Mouse (Mus musculus) heart, embryonic 10.5 days (tissue): Measurements from ENCODE around the gene Klre1. TPM values are rescaled to one million over a fixed set of nuclear protein-coding genes. Genes with fewer than 3 reads are reported as not detected.

ENCODE experiments used
- DNase-seq: peaks from one replicate; pipeline ENCODE4 v3.0.0-alpha.2; 2017; ENCODE audit warnings: low spot score
- H3K27ac ChIP-seq: fragments of 300-500 bp; sonication (generic); 2 replicates; pipeline ENCODE4 v1.5.1; 2016; ENCODE audit warnings: mild to moderate bottlenecking
- H3K27me3 ChIP-seq: fragments of 300-500 bp; sonication (generic); 2 replicates; pipeline ENCODE4 v1.6.1; 2016; ENCODE audit warnings: mild to moderate bottlenecking; ENCODE audit not compliant: poor library complexity, insufficient read depth, severe bottlenecking
- H3K36me3 ChIP-seq: fragments of 300-500 bp; sonication (generic); 2 replicates; pipeline ENCODE4 v1.6.1; 2016; ENCODE audit warnings: mild to moderate bottlenecking, moderate library complexity
- H3K4me1 ChIP-seq: fragments of 300-500 bp; sonication (generic); 2 replicates; pipeline ENCODE4 v1.6.1; 2016; ENCODE audit warnings: mild to moderate bottlenecking
- H3K4me3 ChIP-seq: fragments of 300-500 bp; sonication (generic); 2 replicates; pipeline ENCODE4 v1.5.1; 2016; ENCODE audit warnings: mild to moderate bottlenecking, moderate library complexity
- H3K9me3 ChIP-seq: fragments of 300-500 bp; sonication (generic); 2 replicates; pipeline ENCODE4 v1.6.1; 2016; ENCODE audit warnings: mild to moderate bottlenecking, moderate library complexity
- WGBS: fragments of 180-500 bp; shearing (Covaris S2); methylation state at CpG from one replicate; pipeline ENCODE4 v1.1.7; 2016; 5-methylcytosine and 5-hydroxymethylcytosine counted together
- polyA plus RNA-seq: library from polyadenylated mRNA; unstranded; fragments of >200 nt; fragmentation: Nextera tagmentation; extraction: Ambion mirVana; gene quantifications from 2 replicates; pipeline ENCODE4 v1.2.1, GENCODE M21; 2016

The Klre1 gene
- not detected in 2 replicates for polyA plus RNA-seq

GRCm38 (mm10) chr6:129577605-129578004, at the start of gene Klre1:
Klre1 (plus strand) TSS chr6:129577905.
- Histone ChIP-seq H3K9me3 (no peaks in the 10 kb centered on the region), H3K36me3 (no peaks in the 10 kb centered on the region), H3K4me1 (no peaks in the 10 kb centered on the region), H3K4me3 (no peak within 1 kb of the TSS), H3K27me3 (no peaks in the 10 kb centered on the region), H3K27ac (no peak within 1 kb of the TSS)
- 91% methylated on average over 8 of the region's 8 CpGs for WGBS
- no peak for DNase-seq

- H3K36me3 ChIP-seq: no peaks in the 10 kb centered on the region
- 65% methylated on average over 1 of the region's 1 CpGs for WGBS
- no peaks in the 10 kb centered on the region for H3K27me3 ChIP-seq
- H3K27ac ChIP-seq: no peak overlapping the region
- H3K9me3 ChIP-seq: no peaks in the 10 kb centered on the region
- peaks cover 4% of the 10 kb centered on the region; the same call in 1 of the 2 replicates for H3K4me1 ChIP-seq
- DNase-seq: no peak
- H3K4me3 ChIP-seq: no peak overlapping the region
Observed at GRCm38 (mm10) chr6:129529605-129530004, 48.1 kb upstream of the Klre1 start.

GRCm38 (mm10) chr6:129530261-129530660, 47.4 kb upstream of the Klre1 start:
- no peaks in the 10 kb centered on the region for H3K9me3 ChIP-seq
- no peaks in the 10 kb centered on the region for H3K36me3 ChIP-seq
- DNase-seq: no peak
- H3K4me1 ChIP-seq: peaks cover 11% of the 10 kb centered on the region; the same call in 1 of the 2 replicates
- H3K27ac ChIP-seq: no peak overlapping the region
- no peaks in the 10 kb centered on the region for H3K27me3 ChIP-seq
- H3K4me3 ChIP-seq: no peak overlapping the region

GRCm38 (mm10) chr6:129532556-129532941, 45.2 kb upstream of the Klre1 start:
- Histone ChIP-seq H3K4me1 (peaks cover 16% of the 10 kb centered on the region), H3K36me3 (no peaks in the 10 kb centered on the region; the same call in 1 of the 2 replicates), H3K27me3 (no peaks in the 10 kb centered on the region), H3K27ac (peak overlapping the region; percentile 93), H3K4me3 (peak overlapping the region; percentile 88), H3K9me3 (no peaks in the 10 kb centered on the region)
- WGBS: 33% methylated on average over 7 of the region's 7 CpGs
- peak; percentile 76 for DNase-seq

GRCm38 (mm10) chr6:129532942-129533860, 44.5 kb upstream of the Klre1 start, which contains the start of gene Gabarapl1:
Gabarapl1 (plus strand) TSS chr6:129533160.
- H3K9me3 ChIP-seq: no peaks in the 10 kb centered on the region
- WGBS: under 1% methylated on average over 55 of the region's 55 CpGs
- peak; percentile 90 for DNase-seq
- no peaks in the 10 kb centered on the region for H3K27me3 ChIP-seq
- peak within 1 kb of the TSS; percentile 93 for H3K27ac ChIP-seq
- H3K4me3 ChIP-seq: peak within 1 kb of the TSS; percentile 88
- H3K4me1 ChIP-seq: peaks cover 16% of the 10 kb centered on the region
- H3K36me3 ChIP-seq: peaks cover 5% of the 10 kb centered on the region; the same call in 1 of the 2 replicates

GRCm38 (mm10) chr6:129534057-129534456, 43.6 kb upstream of the Klre1 start:
- Histone ChIP-seq H3K36me3 (peaks cover 12% of the 10 kb centered on the region; the same call in 1 of the 2 replicates), H3K27ac (peak overlapping the region; percentile 93), H3K4me1 (peaks cover 16% of the 10 kb centered on the region), H3K4me3 (peak overlapping the region; percentile 88), H3K27me3 (no peaks in the 10 kb centered on the region), H3K9me3 (no peaks in the 10 kb centered on the region)
- 20% methylated on average over 9 of the region's 9 CpGs for WGBS
- no peak for DNase-seq

GRCm38 (mm10) chr6:129534627-129535190, 43.0 kb upstream of the Klre1 start:
- DNase-seq: no peak
- Histone ChIP-seq H3K4me1 (peaks cover 16% of the 10 kb centered on the region), H3K9me3 (no peaks in the 10 kb centered on the region), H3K4me3 (peak overlapping the region; percentile 88), H3K27ac (no peak overlapping the region), H3K27me3 (no peaks in the 10 kb centered on the region), H3K36me3 (peaks cover 19% of the 10 kb centered on the region; the same call in 1 of the 2 replicates)
- WGBS: 70% methylated on average over 4 of the region's 4 CpGs

GRCm38 (mm10) chr6:129535723-129536122, 42.0 kb upstream of the Klre1 start:
- no peak overlapping the region for H3K27ac ChIP-seq
- no peak for DNase-seq

GRCm38 (mm10) chr6:129538555-129538954, 39.1 kb upstream of the Klre1 start:
- WGBS: 78% methylated on average over 6 of the region's 6 CpGs
- Histone ChIP-seq H3K9me3 (no peaks in the 10 kb centered on the region), H3K4me1 (peaks cover 16% of the 10 kb centered on the region), H3K4me3 (no peak overlapping the region), H3K27ac (no peak overlapping the region), H3K27me3 (no peaks in the 10 kb centered on the region), H3K36me3 (peaks cover 44% of the 10 kb centered on the region)
- DNase-seq: no peak

More at GRCm38 (mm10) chr6:129535723-129536122, 42.0 kb upstream of the Klre1 start:
- H3K9me3 ChIP-seq: no peaks in the 10 kb centered on the region
- 52% methylated on average over 4 of the region's 4 CpGs for WGBS
- no peak overlapping the region for H3K4me3 ChIP-seq
- peaks cover 16% of the 10 kb centered on the region for H3K4me1 ChIP-seq
- H3K36me3 ChIP-seq: peaks cover 28% of the 10 kb centered on the region
- no peaks in the 10 kb centered on the region for H3K27me3 ChIP-seq

- Histone ChIP-seq H3K9me3 (no peaks in the 10 kb centered on the region), H3K4me1 (no peaks in the 10 kb centered on the region), H3K27ac (no peak overlapping the region), H3K36me3 (peaks cover 44% of the 10 kb centered on the region), H3K4me3 (no peak overlapping the region), H3K27me3 (no peaks in the 10 kb centered on the region)
- 83% methylated on average over 9 of the region's 9 CpGs for WGBS
- DNase-seq: no peak
Observed at GRCm38 (mm10) chr6:129541931-129542330, 35.8 kb upstream of the Klre1 start.

GRCm38 (mm10) chr6:129542540-129542939, 35.2 kb upstream of the Klre1 start:
- Histone ChIP-seq H3K36me3 (peaks cover 44% of the 10 kb centered on the region), H3K9me3 (no peaks in the 10 kb centered on the region), H3K27me3 (no peaks in the 10 kb centered on the region), H3K4me3 (no peak overlapping the region), H3K4me1 (no peaks in the 10 kb centered on the region), H3K27ac (no peak overlapping the region)
- WGBS: 93% methylated on average over 3 of the region's 3 CpGs
- no peak for DNase-seq

- no peak overlapping the region for H3K4me3 ChIP-seq
- peaks cover 32% of the 10 kb centered on the region for H3K36me3 ChIP-seq
- no peaks in the 10 kb centered on the region for H3K9me3 ChIP-seq
- 64% methylated on average over 6 of the region's 6 CpGs for WGBS
- no peaks in the 10 kb centered on the region for H3K27me3 ChIP-seq
- H3K4me1 ChIP-seq: no peaks in the 10 kb centered on the region
- no peak for DNase-seq
- H3K27ac ChIP-seq: no peak overlapping the region
Observed at GRCm38 (mm10) chr6:129543709-129544606, 33.7 kb upstream of the Klre1 start.
